Mouse (Mus musculus): Measurements from ENCODE around the gene Gm20683.

GRCm38 (mm10) chr17:25877025-25877424 is 35.5 kb upstream of the Gm20683 start:
- TF ChIP-seq CTCF (IDR thresholded peaks at IDR 0.05; ENCODE audit: low read depth), result no peak
- TF ChIP-seq EP300 (IDR thresholded peaks at IDR 0.05; ENCODE audit: low read depth), result no peak
